Mouse (Mus musculus) hindbrain, embryonic 13.5 days (tissue): ENCODE results near the gene Ankrd33b. TPM values are rescaled to one million over a fixed set of nuclear protein-coding genes. Genes with fewer than 3 reads are reported as not detected.
A peak's percentile ranks its signal among the peaks of the same experiment; 100 is the strongest.

Experiments used
- ATAC-seq: fragments of 200-750 bp; cut with Nextera tagmentation; 2 replicates; pipeline ENCODE4 v1.8.0; 2017; ENCODE audit warnings: moderate TSS enrichment; ENCODE audit not compliant: low FRiP score
- H3K27ac ChIP-seq: fragments of 300-500 bp; sonication (generic); 2 replicates; pipeline ENCODE4 v1.5.1; 2015; ENCODE audit warnings: inconsistent platforms, mild to moderate bottlenecking, moderate library complexity
- H3K27me3 ChIP-seq: fragments of 300-500 bp; sonication (generic); 2 replicates; pipeline ENCODE4 v1.6.1; 2015; ENCODE audit warnings: mild to moderate bottlenecking, inconsistent platforms
- H3K36me3 ChIP-seq: fragments of 300-500 bp; sonication (generic); 2 replicates; pipeline ENCODE4 v1.6.1; 2015; ENCODE audit warnings: mild to moderate bottlenecking, inconsistent platforms
- H3K4me1 ChIP-seq: fragments of 300-500 bp; sonication (generic); replicated peaks from 2 replicates; pipeline ENCODE4 v1.6.1; 2015; ENCODE audit warnings: inconsistent platforms
- H3K4me2 ChIP-seq: fragments of 300-500 bp; sonication (generic); 2 replicates; pipeline ENCODE4 v1.6.1; 2015; ENCODE audit warnings: inconsistent platforms, mild to moderate bottlenecking, moderate library complexity
- H3K4me3 ChIP-seq: fragments of 300-500 bp; sonication (generic); 2 replicates; pipeline ENCODE4 v1.5.1; 2015; ENCODE audit warnings: mild to moderate bottlenecking, inconsistent platforms
- H3K9ac ChIP-seq: fragments of 300-500 bp; sonication (generic); 2 replicates; pipeline ENCODE4 v1.6.1; 2015; ENCODE audit warnings: mild to moderate bottlenecking, inconsistent platforms
- H3K9me3 ChIP-seq: fragments of 300-500 bp; sonication (generic); 2 replicates; pipeline ENCODE4 v1.6.1; 2016; ENCODE audit warnings: inconsistent platforms
- WGBS: fragments of 180-500 bp; shearing (Covaris S2); methylation state at CpG from one replicate; pipeline ENCODE4 v1.1.7; 2015; 5-methylcytosine and 5-hydroxymethylcytosine counted together
- polyA plus RNA-seq: library from polyadenylated mRNA; unstranded; fragments of >200 nt; fragmentation: Nextera tagmentation; extraction: Ambion mirVana; gene quantifications from 2 replicates; pipeline ENCODE4 v1.2.1, GENCODE M21; 2015

Gene Ankrd33b
- polyA plus RNA-seq, 1 experiment from 2014 or later = 1.5 TPM

- Histone ChIP-seq H3K4me3 (no peak overlapping the region), H3K27me3 (no peaks in the 10 kb centered on the region), H3K9me3 (no peaks in the 10 kb centered on the region), H3K4me1 (no peaks in the 10 kb centered on the region), H3K4me2 (no peak overlapping the region), H3K9ac (no peak overlapping the region), H3K36me3 (no peaks in the 10 kb centered on the region), H3K27ac (no peak overlapping the region)
- ATAC-seq = no peak
- 94% methylated on average over 12 of the region's 12 CpGs for WGBS
These were observed 101.7 kb downstream of the Ankrd33b start for GRCm38 (mm10) chr15:31265845-31266244.

GRCm38 (mm10) chr15:31265404-31265803 is 102.1 kb downstream of the Ankrd33b start:
- no peak overlapping the region for H3K27ac ChIP-seq
- no peak overlapping the region for H3K9ac ChIP-seq
- no peaks in the 10 kb centered on the region for H3K9me3 ChIP-seq
- no peak overlapping the region for H3K4me3 ChIP-seq
- peak; percentile 26 for ATAC-seq
- H3K27me3 ChIP-seq = no peaks in the 10 kb centered on the region
- no peaks in the 10 kb centered on the region for H3K36me3 ChIP-seq
- WGBS = 95% methylated on average over 8 of the region's 8 CpGs
- no peaks in the 10 kb centered on the region for H3K4me1 ChIP-seq
- no peak overlapping the region for H3K4me2 ChIP-seq

- no peaks in the 10 kb centered on the region for H3K9me3 ChIP-seq
- 0 out of 2 replicates have a peak overlapping the region, but pooled peaks have one; percentile 44 for H3K27ac ChIP-seq
- H3K27me3 ChIP-seq = no peaks in the 10 kb centered on the region
- no peaks in the 10 kb centered on the region for H3K4me1 ChIP-seq
- H3K4me2 ChIP-seq = no peak overlapping the region
- 31% methylated on average over 6 of the region's 6 CpGs for WGBS
- H3K36me3 ChIP-seq = no peaks in the 10 kb centered on the region
- H3K9ac ChIP-seq = no peak overlapping the region
- no peak overlapping the region for H3K4me3 ChIP-seq
- ATAC-seq = peak; percentile 91
These were observed 102.7 kb downstream of the Ankrd33b start for GRCm38 (mm10) chr15:31264827-31265226.

GRCm38 (mm10) chr15:31262361-31262760 is 105.2 kb downstream of the Ankrd33b start:
- ATAC-seq = no peak
- Histone ChIP-seq H3K9ac (no peak overlapping the region), H3K4me1 (0 out of 2 replicates have a peak, but pooled peaks cover under 1% of the 10 kb centered on the region), H3K4me3 (no peak overlapping the region), H3K36me3 (no peaks in the 10 kb centered on the region), H3K27me3 (no peaks in the 10 kb centered on the region), H3K4me2 (no peak overlapping the region), H3K9me3 (no peaks in the 10 kb centered on the region), H3K27ac (no peak overlapping the region)
- WGBS = 75% methylated on average over 9 of the region's 9 CpGs

- WGBS = 73% methylated on average over 10 of the region's 10 CpGs
- 0 out of 2 replicates have a peak, but pooled peaks cover 3% of the 10 kb centered on the region for H3K4me1 ChIP-seq
- no peak overlapping the region for H3K4me2 ChIP-seq
- no peak for ATAC-seq
- H3K9me3 ChIP-seq = no peaks in the 10 kb centered on the region
- H3K27me3 ChIP-seq = no peaks in the 10 kb centered on the region
- no peak overlapping the region for H3K4me3 ChIP-seq
- H3K27ac ChIP-seq = no peak overlapping the region
- no peaks in the 10 kb centered on the region for H3K36me3 ChIP-seq
- no peak overlapping the region for H3K9ac ChIP-seq
These were observed 106.4 kb downstream of the Ankrd33b start for GRCm38 (mm10) chr15:31261094-31261493.

- no peaks in the 10 kb centered on the region for H3K9me3 ChIP-seq
- H3K36me3 ChIP-seq = no peaks in the 10 kb centered on the region
- H3K27ac ChIP-seq = no peak overlapping the region
- WGBS = 83% methylated on average over 18 of the region's 18 CpGs
- ATAC-seq = no peak
- peaks cover 4% of the 10 kb centered on the region; the same call in 1 of the 2 replicates for H3K4me1 ChIP-seq
- no peaks in the 10 kb centered on the region for H3K27me3 ChIP-seq
- no peak overlapping the region for H3K9ac ChIP-seq
- no peak overlapping the region for H3K4me3 ChIP-seq
- no peak overlapping the region for H3K4me2 ChIP-seq
These were observed 108.7 kb downstream of the Ankrd33b start for GRCm38 (mm10) chr15:31258693-31259439.

- Histone ChIP-seq H3K36me3 (no peaks in the 10 kb centered on the region), H3K9me3 (no peaks in the 10 kb centered on the region), H3K4me1 (peaks cover 6% of the 10 kb centered on the region; the same call in 1 of the 2 replicates), H3K27me3 (no peaks in the 10 kb centered on the region), H3K4me2 (no peak overlapping the region), H3K4me3 (no peak overlapping the region), H3K9ac (no peak overlapping the region), H3K27ac (no peak overlapping the region)
- no peak for ATAC-seq
- 78% methylated on average over 21 of the region's 21 CpGs for WGBS
These were observed 109.4 kb downstream of the Ankrd33b start for GRCm38 (mm10) chr15:31258029-31258692.

GRCm38 (mm10) chr15:31257329-31257728 is 110.2 kb downstream of the Ankrd33b start:
- no peaks in the 10 kb centered on the region for H3K36me3 ChIP-seq
- H3K27ac ChIP-seq = no peak overlapping the region
- H3K9me3 ChIP-seq = no peaks in the 10 kb centered on the region
- no peak overlapping the region for H3K4me3 ChIP-seq
- H3K4me2 ChIP-seq = no peak overlapping the region
- H3K9ac ChIP-seq = no peak overlapping the region
- ATAC-seq = no peak
- H3K27me3 ChIP-seq = no peaks in the 10 kb centered on the region
- peaks cover 6% of the 10 kb centered on the region for H3K4me1 ChIP-seq
- 100% methylated on average over 1 of the region's 1 CpGs for WGBS

- Histone ChIP-seq H3K27me3 (no peaks in the 10 kb centered on the region), H3K4me3 (no peak overlapping the region), H3K9me3 (no peaks in the 10 kb centered on the region), H3K4me1 (peaks cover 6% of the 10 kb centered on the region), H3K9ac (no peak overlapping the region), H3K4me2 (no peak overlapping the region), H3K27ac (no peak overlapping the region), H3K36me3 (no peaks in the 10 kb centered on the region)
- 83% methylated on average over 6 of the region's 6 CpGs for WGBS
- no peak for ATAC-seq
These were observed 111.8 kb downstream of the Ankrd33b start for GRCm38 (mm10) chr15:31255762-31256161.

- Histone ChIP-seq H3K27ac (no peak overlapping the region), H3K9ac (no peak overlapping the region), H3K4me1 (peaks cover 11% of the 10 kb centered on the region), H3K4me3 (no peak overlapping the region), H3K27me3 (no peaks in the 10 kb centered on the region), H3K36me3 (no peaks in the 10 kb centered on the region), H3K4me2 (no peak overlapping the region), H3K9me3 (no peaks in the 10 kb centered on the region)
- WGBS = 83% methylated on average over 9 of the region's 9 CpGs
- no peak for ATAC-seq
These were observed 112.5 kb downstream of the Ankrd33b start for GRCm38 (mm10) chr15:31254939-31255535.

- no peaks in the 10 kb centered on the region for H3K27me3 ChIP-seq
- H3K4me3 ChIP-seq = no peak overlapping the region
- H3K4me2 ChIP-seq = no peak overlapping the region
- peaks cover 11% of the 10 kb centered on the region for H3K4me1 ChIP-seq
- no peak for ATAC-seq
- no peaks in the 10 kb centered on the region for H3K36me3 ChIP-seq
- no peak overlapping the region for H3K27ac ChIP-seq
- WGBS = 85% methylated on average over 4 of the region's 4 CpGs
- no peak overlapping the region for H3K9ac ChIP-seq
- H3K9me3 ChIP-seq = no peaks in the 10 kb centered on the region
These were observed 113.6 kb downstream of the Ankrd33b start for GRCm38 (mm10) chr15:31253963-31254362.

GRCm38 (mm10) chr15:31253380-31253779 is 114.1 kb downstream of the Ankrd33b start:
- H3K4me2 ChIP-seq = no peak overlapping the region
- peaks cover 11% of the 10 kb centered on the region for H3K4me1 ChIP-seq
- H3K9me3 ChIP-seq = no peaks in the 10 kb centered on the region
- H3K36me3 ChIP-seq = no peaks in the 10 kb centered on the region
- no peak overlapping the region for H3K27ac ChIP-seq
- H3K4me3 ChIP-seq = no peak overlapping the region
- 73% methylated on average over 8 of the region's 8 CpGs for WGBS
- H3K9ac ChIP-seq = no peak overlapping the region
- no peak for ATAC-seq
- H3K27me3 ChIP-seq = no peaks in the 10 kb centered on the region
